Mouse (Mus musculus): ENCODE measurements around the gene Zfp354a. TPM values are rescaled to one million over a fixed set of nuclear protein-coding genes. Genes with fewer than 3 reads are reported as not detected.
"Not testable (repeated sequence)": the region's sequence is repeated elsewhere in the genome, so short reads cannot be mapped to it uniquely, and the experiment has no call there.

The Zfp354a gene
- polyA plus RNA-seq (2012; rRNA removed) = 10.0 and 10.2 TPM in 2 replicates

GRCm38 (mm10) chr11:51059151-51059571, at the start of gene Zfp354a:
Gene Zfp354a, plus strand, starts transcription at chr11:51059257.
- H3K27ac ChIP-seq (ENCODE audit: insufficient read depth, low read length) = peak within 1 kb of the TSS; percentile 72
- H3K4me3 ChIP-seq (ENCODE audit: insufficient read depth, low read length) = peak within 1 kb of the TSS; percentile 66
- H3K4me1 ChIP-seq (ENCODE audit: control insufficient read depth, insufficient read depth, low read length) = peaks cover 6% of the 10 kb centered on the region
- TF ChIP-seq CTCF (IDR thresholded peaks at IDR 0.05; ENCODE audit: extremely low read depth, insufficient read depth, low read length) (no peak), POLR2A (IDR thresholded peaks at IDR 0.05; ENCODE audit: extremely low read depth, insufficient read depth, low read length) (peak; percentile 39; the same call in 1 of the 2 replicates)

GRCm38 (mm10) chr11:51011821-51012220, 47.2 kb upstream of the Zfp354a start:
- Histone ChIP-seq H3K27ac (ENCODE audit: insufficient read depth, low read length) (no peak overlapping the region), H3K4me1 (ENCODE audit: control insufficient read depth, insufficient read depth, low read length) (no peaks in the 10 kb centered on the region), H3K4me3 (ENCODE audit: insufficient read depth, low read length) (no peak overlapping the region)
- TF ChIP-seq CTCF (IDR thresholded peaks at IDR 0.05; ENCODE audit: extremely low read depth, insufficient read depth, low read length) (no peak), POLR2A (IDR thresholded peaks at IDR 0.05; ENCODE audit: extremely low read depth, insufficient read depth, low read length) (no peak)

- H3K4me3 ChIP-seq (ENCODE audit: insufficient read depth, low read length) = no peak within 1 kb of the TSS
- H3K27ac ChIP-seq (ENCODE audit: insufficient read depth, low read length) = no peak within 1 kb of the TSS
- no peak for TF ChIP-seq CTCF (IDR thresholded peaks at IDR 0.05; ENCODE audit: extremely low read depth, insufficient read depth, low read length)
- TF ChIP-seq POLR2A (IDR thresholded peaks at IDR 0.05; ENCODE audit: extremely low read depth, insufficient read depth, low read length) = no peak
These were observed 45.1 kb upstream of the Zfp354a start, which contains the start of gene Olfr54 for GRCm38 (mm10) chr11:51013936-51014335. Gene Olfr54, plus strand, starts transcription at chr11:51014236.

GRCm38 (mm10) chr11:51016341-51016740, 42.7 kb upstream of the Zfp354a start:
- no peaks in the 10 kb centered on the region for H3K4me1 ChIP-seq (ENCODE audit: control insufficient read depth, insufficient read depth, low read length)
- H3K27ac ChIP-seq (ENCODE audit: insufficient read depth, low read length) = no peak overlapping the region
- no peak overlapping the region for H3K4me3 ChIP-seq (ENCODE audit: insufficient read depth, low read length)
- no peak for TF ChIP-seq CTCF (IDR thresholded peaks at IDR 0.05; ENCODE audit: extremely low read depth, insufficient read depth, low read length)
- no peak for TF ChIP-seq POLR2A (IDR thresholded peaks at IDR 0.05; ENCODE audit: extremely low read depth, insufficient read depth, low read length)

More at GRCm38 (mm10) chr11:51013936-51014335, 45.1 kb upstream of the Zfp354a start, which contains the start of gene Olfr54:
- no peaks in the 10 kb centered on the region for H3K4me1 ChIP-seq (ENCODE audit: control insufficient read depth, insufficient read depth, low read length)

GRCm38 (mm10) chr11:51026811-51027210, 32.2 kb upstream of the Zfp354a start:
- H3K27ac ChIP-seq (ENCODE audit: insufficient read depth, low read length); H3K4me1 ChIP-seq (ENCODE audit: control insufficient read depth, insufficient read depth, low read length); H3K4me3 ChIP-seq (ENCODE audit: insufficient read depth, low read length): not testable (repeated sequence)

- H3K27ac ChIP-seq (ENCODE audit: insufficient read depth, low read length); H3K4me1 ChIP-seq (ENCODE audit: control insufficient read depth, insufficient read depth, low read length); H3K4me3 ChIP-seq (ENCODE audit: insufficient read depth, low read length): not testable (repeated sequence)
These were observed 29.7 kb upstream of the Zfp354a start for GRCm38 (mm10) chr11:51029381-51029780.

GRCm38 (mm10) chr11:51030225-51030624, 28.8 kb upstream of the Zfp354a start:
- Histone ChIP-seq H3K27ac (ENCODE audit: insufficient read depth, low read length) (no peak overlapping the region), H3K4me3 (ENCODE audit: insufficient read depth, low read length) (no peak overlapping the region), H3K4me1 (ENCODE audit: control insufficient read depth, insufficient read depth, low read length) (no peaks in the 10 kb centered on the region)
- TF ChIP-seq POLR2A (IDR thresholded peaks at IDR 0.05; ENCODE audit: extremely low read depth, insufficient read depth, low read length) = no peak
- TF ChIP-seq CTCF (IDR thresholded peaks at IDR 0.05; ENCODE audit: extremely low read depth, insufficient read depth, low read length) = no peak

- no peak overlapping the region for H3K27ac ChIP-seq (ENCODE audit: insufficient read depth, low read length)
- H3K4me1 ChIP-seq (ENCODE audit: control insufficient read depth, insufficient read depth, low read length) = no peaks in the 10 kb centered on the region
- H3K4me3 ChIP-seq (ENCODE audit: insufficient read depth, low read length) = no peak overlapping the region
- TF ChIP-seq CTCF (IDR thresholded peaks at IDR 0.05; ENCODE audit: extremely low read depth, insufficient read depth, low read length) (peak; percentile 58), POLR2A (IDR thresholded peaks at IDR 0.05; ENCODE audit: extremely low read depth, insufficient read depth, low read length) (no peak)
These were observed 26.2 kb upstream of the Zfp354a start for GRCm38 (mm10) chr11:51032851-51033250.

- H3K4me1 ChIP-seq (ENCODE audit: control insufficient read depth, insufficient read depth, low read length); H3K4me3 ChIP-seq (ENCODE audit: insufficient read depth, low read length); H3K27ac ChIP-seq (ENCODE audit: insufficient read depth, low read length): not testable (repeated sequence)
These were observed 24.9 kb upstream of the Zfp354a start for GRCm38 (mm10) chr11:51034141-51034540.

DNA sequence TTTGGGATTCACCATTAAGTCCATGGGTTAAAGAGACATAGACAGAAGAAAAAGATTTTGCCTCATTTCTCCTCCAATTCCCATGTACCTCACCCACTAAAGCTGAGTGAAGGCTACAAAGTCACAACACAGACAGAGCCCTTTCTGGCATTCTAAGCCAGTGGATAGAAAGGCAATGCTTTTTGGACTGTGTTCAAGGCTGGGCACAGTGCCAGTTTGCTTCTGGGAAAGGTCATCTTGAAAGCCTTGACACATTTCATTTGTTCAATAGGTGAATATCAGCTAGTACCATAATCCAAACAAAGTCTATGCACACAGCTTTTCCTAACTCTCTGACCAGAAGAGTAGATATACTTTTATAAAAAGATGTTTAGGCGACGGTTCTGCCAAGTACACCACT, 23.1 kb upstream of the Zfp354a start:
- no peak overlapping the region for H3K4me3 ChIP-seq (ENCODE audit: insufficient read depth, low read length)
- H3K27ac ChIP-seq (ENCODE audit: insufficient read depth, low read length) = no peak overlapping the region
- TF ChIP-seq POLR2A (IDR thresholded peaks at IDR 0.05; ENCODE audit: extremely low read depth, insufficient read depth, low read length) = no peak
- TF ChIP-seq CTCF (IDR thresholded peaks at IDR 0.05; ENCODE audit: extremely low read depth, insufficient read depth, low read length) = no peak
- no peaks in the 10 kb centered on the region for H3K4me1 ChIP-seq (ENCODE audit: control insufficient read depth, insufficient read depth, low read length)

DNA sequence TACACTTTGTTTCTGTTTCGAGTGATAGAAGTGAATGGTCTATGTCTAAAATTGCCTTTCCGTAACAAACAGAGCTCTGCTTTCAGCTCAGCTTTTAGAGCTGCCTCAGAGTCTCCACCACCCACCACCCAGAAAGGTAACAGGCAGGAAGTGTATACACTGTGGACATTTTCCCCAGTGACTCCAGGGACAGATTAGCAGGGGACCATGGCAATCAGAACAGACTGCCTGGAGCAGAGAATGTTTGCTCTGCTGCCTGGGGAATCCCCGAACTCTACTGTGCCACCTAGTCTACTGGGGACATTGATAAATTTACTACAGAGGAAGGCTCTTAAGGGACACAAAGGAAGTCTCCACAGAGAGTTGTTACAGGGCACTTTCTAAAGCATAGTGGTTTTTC, 14.3 kb upstream of the Zfp354a start:
- H3K4me3 ChIP-seq (ENCODE audit: insufficient read depth, low read length); H3K4me1 ChIP-seq (ENCODE audit: control insufficient read depth, insufficient read depth, low read length); H3K27ac ChIP-seq (ENCODE audit: insufficient read depth, low read length): not testable (repeated sequence)

GRCm38 (mm10) chr11:51047809-51048208, 11.2 kb upstream of the Zfp354a start, which contains the start of gene Olfr1375:
Gene Olfr1375, plus strand, starts transcription at chr11:51048109.
- not testable (repeated sequence) for H3K27ac ChIP-seq (ENCODE audit: insufficient read depth, low read length); H3K4me3 ChIP-seq (ENCODE audit: insufficient read depth, low read length); H3K4me1 ChIP-seq (ENCODE audit: control insufficient read depth, insufficient read depth, low read length)

All from cortical plate, adult 2 months (tissue).